Mouse (Mus musculus): Measurements from ENCODE around the gene Cnpy2.

GRCm38 (mm10) chr10:128367899-128368401 lies 45.7 kb downstream of the Cnpy2 start:
- no peak for TF ChIP-seq CTCF (IDR thresholded peaks at IDR 0.05; ENCODE audit: extremely low read depth, insufficient read depth, low read length)
- TF ChIP-seq POLR2A (IDR thresholded peaks at IDR 0.05; ENCODE audit: extremely low read depth, insufficient read depth, low read length): no peak
